ENCODE assay signal across 7 mouse cellular contexts in genomic region chr9:59655958-59656634, GRCm38 (mm10). TPM values are rescaled to one million over a fixed set of nuclear protein-coding genes. Genes with fewer than 3 reads are reported as not detected.
DNase-seq lines count a peak whose midpoint lies in the region; ATAC-seq lines count a peak whose summit lies in the region.

Pkm (plus strand) TSS chr9:59656368.

- no peaks in the 10 kb centered on the region for H3K9me3 ChIP-seq in intestine, embryonic 16.5 days (ENCODE audit: control insufficient read depth, low read length)
- no peaks in the 10 kb centered on the region for H3K9me3 ChIP-seq in midbrain, embryonic 11.5 days (ENCODE audit: control insufficient read depth, low read length)

- H3K4me3 ChIP-seq in intestine, embryonic 16.5 days (ENCODE audit: low read length) = peak within 1 kb of the TSS; percentile 86
- peak within 1 kb of the TSS; percentile 89 for H3K4me3 ChIP-seq in midbrain, embryonic 11.5 days (ENCODE audit: low read depth, low read length)

- peak within 1 kb of the TSS; percentile 47 for H3K4me2 ChIP-seq in intestine, embryonic 16.5 days (ENCODE audit: low read depth, low read length)
- H3K4me2 ChIP-seq in midbrain, embryonic 11.5 days = peak within 1 kb of the TSS; percentile 86

- H3K4me1 ChIP-seq in intestine, embryonic 16.5 days (ENCODE audit: control insufficient read depth, insufficient read depth, low read length) = peaks cover 42% of the 10 kb centered on the region
- H3K4me1 ChIP-seq in midbrain, embryonic 11.5 days (ENCODE audit: control insufficient read depth, insufficient read depth, low read length) = peaks cover 20% of the 10 kb centered on the region

- H3K9ac ChIP-seq in intestine, embryonic 16.5 days (ENCODE audit: low read depth, low read length) = peak within 1 kb of the TSS; percentile 85
- H3K9ac ChIP-seq in midbrain, embryonic 11.5 days (ENCODE audit: low read length) = peak within 1 kb of the TSS; percentile 98

- H3K36me3 ChIP-seq in intestine, embryonic 16.5 days (ENCODE audit: control insufficient read depth, insufficient read depth, low read length) = 0 out of 2 replicates have a peak, but pooled peaks cover 4% of the 10 kb centered on the region
- H3K36me3 ChIP-seq in midbrain, embryonic 11.5 days (ENCODE audit: control insufficient read depth, insufficient read depth, low read length) = 0 out of 2 replicates have a peak, but pooled peaks cover 2% of the 10 kb centered on the region

- intact Hi-C loops in left cerebral cortex, postnatal 36 days (cut with DNase I) = loop anchor here (5.0 kb wide), 1 partner anchor 39 kb away; the partner anchor contains the start of gene Parp6

- peak within 1 kb of the TSS; percentile 96 for H3K27ac ChIP-seq in intestine, embryonic 16.5 days (ENCODE audit: low read length)
- H3K27ac ChIP-seq in midbrain, embryonic 11.5 days (ENCODE audit: low read depth, low read length) = peak within 1 kb of the TSS; percentile 98

- peak; percentile 93 for ATAC-seq in intestine, embryonic 16.5 days
- peak; percentile 89 for ATAC-seq in midbrain, embryonic 11.5 days (ENCODE audit: low FRiP score)

- peak; percentile 97 for DNase-seq in adrenal gland, adult 8-10 months
- peak; percentile 98 for DNase-seq in embryo, embryonic 9.5 days (ENCODE audit: extremely low spot score)
- DNase-seq in gastrocnemius, postnatal 4 days (ENCODE audit: low spot score in 2 of 2) = peak; percentile 76 to 93
- peak; percentile 96 for DNase-seq in left cerebral cortex, postnatal 36 days (ENCODE audit: low spot score in 2 of 2)
- peak; percentile 99 for DNase-seq in midbrain, embryonic 11.5 days (ENCODE audit: low spot score, missing footprints)
- peak; percentile 100 for DNase-seq in skeletal muscle tissue, adult 2 months (ENCODE audit: low read depth, low spot score)

- no peaks in the 10 kb centered on the region for H3K27me3 ChIP-seq in intestine, embryonic 16.5 days (replicated peaks; ENCODE audit: control insufficient read depth, insufficient read depth, low read length)
- H3K27me3 ChIP-seq in midbrain, embryonic 11.5 days (ENCODE audit: control insufficient read depth, insufficient read depth, low read length) = no peaks in the 10 kb centered on the region

- under 1% methylated on average over 46 of the region's 46 CpGs for WGBS in intestine, embryonic 16.5 days
- under 1% methylated on average over 46 of the region's 46 CpGs for WGBS in midbrain, embryonic 11.5 days

RNA-seq across cellular contexts. Expression of gene Pkm, which starts in this region (rescaled TPM):
- 100 to 1,000 TPM; 565 to 846 (median 715) TPM for total RNA-seq in adrenal gland, adult 8-10 months (2022)
- total RNA-seq in gastrocnemius, postnatal 4 days (2021) = 1,000 to 10,000 TPM; 1,566 to 1,695 TPM
- polyA plus RNA-seq in intestine, embryonic 16.5 days (2015; fragmentation: Nextera tagmentation; extraction: Ambion mirVana) = 1,051 and 1,198 TPM in 2 replicates
- total RNA-seq in left cerebral cortex, postnatal 36 days (2021) = 1,000 to 10,000 TPM; 1,213 to 1,355 TPM
- polyA plus RNA-seq in midbrain, embryonic 11.5 days (2014; fragmentation: Nextera tagmentation; extraction: Ambion mirVana) = 1,888 and 2,059 TPM in 2 replicates

Comparison
In these comparisons a context has a peak if more than half of its experiments do, and no peak if none do; other contexts are left out.
1. Peak in every context shown above with its lines: DNase-seq, ATAC-seq, H3K4me3 ChIP-seq and H3K27ac ChIP-seq.